Mouse (Mus musculus): ENCODE data around the gene Abcb1b.

DNA sequence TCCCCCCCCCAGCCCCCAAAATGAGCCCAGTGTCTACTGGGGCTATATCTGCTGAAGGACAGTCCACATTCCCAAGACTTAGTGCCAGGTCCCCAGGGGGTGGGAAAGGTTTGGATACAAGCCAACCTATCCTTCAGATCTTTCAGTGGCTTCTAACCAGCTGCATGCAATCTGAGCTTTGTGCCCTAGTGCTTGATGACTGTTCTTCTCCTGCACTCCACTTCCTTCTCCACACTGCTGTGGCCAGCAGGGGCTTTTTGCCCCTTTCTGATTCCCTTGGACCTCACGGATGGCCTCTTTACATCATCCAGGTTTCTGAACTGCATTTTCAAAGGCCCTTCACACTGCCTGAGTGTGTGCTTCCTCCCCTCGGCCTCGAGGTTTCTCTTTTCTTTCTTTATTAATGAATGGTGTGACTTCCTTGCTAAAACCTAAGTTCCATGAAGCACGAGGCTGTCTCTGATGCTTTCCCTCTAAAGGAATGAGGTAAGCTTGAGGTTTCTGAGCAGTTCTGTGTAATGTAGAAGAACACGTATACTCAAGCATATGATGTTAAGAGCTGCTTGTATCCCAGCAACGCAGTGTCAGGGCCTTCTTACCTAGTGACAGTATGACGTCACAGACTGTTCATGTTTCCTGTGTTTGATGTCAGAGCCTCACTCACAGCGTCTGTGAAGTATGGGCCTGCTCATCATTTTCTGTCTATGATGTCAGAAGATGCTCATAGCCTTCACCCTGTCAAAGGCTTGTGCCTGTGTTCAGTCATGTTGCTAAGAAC lies 40.9 kb downstream of the Abcb1b start:
- TF ChIP-seq CTCF (IDR thresholded peaks at IDR 0.05), result no peak
- TF ChIP-seq EP300 (IDR thresholded peaks at IDR 0.05), result no peak

All from lung, postnatal 0 days (tissue).